Mouse (Mus musculus): ENCODE data around the gene Gper1.

Gene Gper1

GRCm38 (mm10) chr5:139411117-139411516 is 11.8 kb upstream of the Gper1 start:
- no peak for DNase-seq (ENCODE audit: low spot score in 2 of 2)

DNA sequence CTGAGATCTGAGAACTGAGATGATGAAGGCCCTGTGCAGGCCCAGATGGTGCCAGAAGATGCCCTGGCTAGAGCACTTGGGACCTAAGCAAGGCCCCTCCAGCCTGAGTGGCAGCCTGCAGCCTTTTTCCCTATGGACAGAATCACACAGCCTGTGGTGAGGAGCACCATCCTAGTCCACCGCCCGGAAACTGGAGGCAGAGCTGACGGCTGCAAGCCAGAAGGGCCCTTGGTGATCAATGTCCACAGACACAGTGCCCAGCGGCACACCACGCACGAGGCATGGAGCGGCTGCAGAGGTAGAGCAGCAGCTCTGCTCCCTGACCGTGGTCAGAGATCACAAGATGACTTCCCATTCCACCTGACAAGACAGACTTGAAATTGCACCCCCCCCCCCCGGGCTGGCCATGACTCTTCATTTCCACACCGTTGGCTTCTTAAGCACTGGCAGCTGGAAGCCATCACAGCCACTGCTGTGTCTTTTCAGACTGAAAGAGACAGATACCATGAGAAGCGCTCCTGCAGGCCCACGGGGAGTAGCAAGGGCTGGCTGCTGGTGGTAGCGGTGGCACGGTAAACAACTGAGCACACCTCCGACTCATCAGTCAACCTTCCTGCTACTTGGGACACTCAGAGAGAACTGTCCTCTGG is 11.2 kb upstream of the Gper1 start:
- no peak for DNase-seq (ENCODE audit: low spot score in 2 of 2)

DNA sequence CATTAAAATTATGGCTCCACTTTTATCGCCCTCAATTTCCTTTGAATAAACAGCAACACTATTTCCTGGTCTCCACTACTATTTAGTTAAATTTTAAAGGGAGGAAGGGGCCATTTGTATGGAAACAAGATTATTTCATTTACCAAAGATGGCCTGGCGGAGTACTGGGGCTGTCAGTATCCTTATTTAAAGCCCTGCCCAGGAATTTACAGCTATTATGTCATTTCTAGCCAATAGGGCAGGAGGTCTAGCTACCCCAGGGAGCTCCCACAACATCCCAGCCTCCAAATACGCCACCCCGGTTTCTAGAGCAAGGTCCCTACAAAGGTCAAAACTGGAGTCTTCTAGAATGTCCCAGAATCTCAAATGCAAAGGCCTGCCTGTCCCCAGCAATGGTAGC is 9.4 kb upstream of the Gper1 start:
- no peak for DNase-seq (ENCODE audit: low spot score in 2 of 2)

DNA sequence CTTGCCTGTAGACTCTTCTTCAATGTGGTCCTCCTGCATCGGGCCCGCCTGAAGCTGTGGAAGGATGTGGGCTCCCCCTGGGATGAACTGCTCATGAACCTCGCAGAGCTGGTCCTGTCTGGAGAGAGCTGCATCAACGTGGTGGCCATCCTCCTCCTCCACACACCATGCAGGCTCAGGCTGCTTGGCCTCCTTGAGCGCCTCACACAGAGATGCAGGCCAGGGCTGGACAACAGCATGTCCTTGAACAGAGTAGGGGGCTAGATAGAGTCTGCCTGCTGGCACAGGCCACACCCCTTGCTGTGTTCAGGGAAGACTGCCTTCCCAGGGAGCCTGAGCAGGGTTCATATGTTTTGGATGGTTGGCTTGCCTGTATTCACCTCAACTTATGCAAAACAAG is 8.0 kb upstream of the Gper1 start:
- no peak for DNase-seq (ENCODE audit: low spot score in 2 of 2)

DNA sequence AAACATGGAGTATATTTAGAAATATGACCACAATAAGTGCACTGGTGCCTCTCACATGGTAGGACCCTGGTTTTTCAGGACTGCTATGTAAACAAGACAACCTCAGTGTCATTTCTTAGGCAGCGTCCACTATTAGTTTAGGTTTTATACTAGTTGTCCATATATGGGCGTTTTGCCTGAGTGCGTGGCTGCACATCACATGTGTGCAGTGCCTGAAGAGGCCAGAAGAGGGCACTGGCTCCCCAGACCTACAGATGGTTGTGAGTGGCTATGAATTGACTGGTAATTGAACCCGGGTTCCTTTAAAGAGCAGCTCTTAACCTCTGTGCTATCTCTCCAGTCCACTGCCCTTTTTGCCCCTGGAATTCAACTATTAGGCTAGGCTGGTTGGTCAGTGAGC is 6.0 kb upstream of the Gper1 start:
- no peak for DNase-seq (ENCODE audit: low spot score in 2 of 2)

- no peak for DNase-seq (ENCODE audit: low spot score in 2 of 2)
These were observed 5.5 kb upstream of the Gper1 start for GRCm38 (mm10) chr5:139417480-139417879.

GRCm38 (mm10) chr5:139418110-139418509 is 4.8 kb upstream of the Gper1 start:
- no peak for DNase-seq (ENCODE audit: low spot score in 2 of 2)

DNA sequence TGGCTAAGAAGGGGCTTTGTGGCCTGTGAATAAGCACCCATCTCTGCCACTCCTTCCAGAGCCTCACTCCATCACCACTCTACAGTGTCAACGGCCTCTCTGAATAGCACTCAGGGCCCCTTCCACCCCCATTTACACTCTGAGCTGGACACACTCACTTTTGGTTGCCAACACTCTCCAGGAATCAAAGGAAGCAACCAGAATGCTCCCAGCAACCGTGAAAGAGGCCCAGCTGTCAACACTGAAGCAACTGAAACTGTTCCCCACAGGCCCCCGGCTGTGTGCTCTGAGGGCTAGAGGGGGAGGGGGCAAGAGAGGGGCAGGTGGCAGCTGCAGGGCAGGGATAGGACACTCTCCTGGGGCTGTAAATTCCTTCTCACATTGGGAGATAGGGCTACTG is 4.3 kb upstream of the Gper1 start:
- no peak for DNase-seq (ENCODE audit: low spot score in 2 of 2)

- no peak for DNase-seq (ENCODE audit: low spot score in 2 of 2)
These were observed 2.2 kb downstream of the Gper1 start for GRCm38 (mm10) chr5:139425198-139425597.

DNA sequence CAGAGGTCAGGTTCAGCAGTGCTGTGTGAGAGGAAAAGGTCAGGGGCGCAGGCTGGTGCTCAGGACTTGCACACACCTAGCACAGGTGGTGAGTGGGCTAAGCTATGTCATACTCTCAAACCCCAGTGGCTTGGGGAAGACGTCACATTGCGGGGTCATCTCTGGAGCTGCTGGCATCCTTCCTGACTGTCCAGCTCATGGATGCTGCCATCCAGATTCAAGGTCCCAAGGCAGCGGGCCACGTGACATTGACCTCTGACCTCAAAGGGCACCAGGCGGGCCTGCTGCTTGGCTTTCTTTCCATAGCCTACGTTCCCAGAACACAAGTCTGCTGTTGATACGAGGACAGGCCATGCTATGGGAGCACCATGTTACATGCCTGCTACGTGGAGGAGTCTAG is 4.0 kb downstream of the Gper1 start:
- no peak for DNase-seq (ENCODE audit: low spot score in 2 of 2)

DNA sequence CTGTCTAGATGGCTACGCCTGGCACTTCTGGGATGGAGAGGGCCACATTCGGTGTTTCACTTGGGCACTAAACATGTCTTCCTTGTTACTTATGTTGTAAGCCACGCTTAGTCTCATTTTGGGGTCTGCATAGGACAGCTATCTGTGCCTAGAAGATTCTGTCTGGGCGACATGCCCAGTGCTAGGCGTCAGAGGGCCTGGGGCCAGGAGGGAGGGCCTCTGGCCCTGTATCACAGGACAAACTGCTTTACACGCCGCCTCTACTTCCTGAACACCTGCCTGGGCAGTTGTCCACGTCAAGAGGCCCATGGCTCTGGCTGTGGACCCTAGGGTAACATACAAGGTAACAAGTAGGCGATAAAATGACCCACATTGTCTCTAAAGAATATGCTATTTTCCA is 5.0 kb downstream of the Gper1 start:
- no peak for DNase-seq (ENCODE audit: low spot score in 2 of 2)

DNA sequence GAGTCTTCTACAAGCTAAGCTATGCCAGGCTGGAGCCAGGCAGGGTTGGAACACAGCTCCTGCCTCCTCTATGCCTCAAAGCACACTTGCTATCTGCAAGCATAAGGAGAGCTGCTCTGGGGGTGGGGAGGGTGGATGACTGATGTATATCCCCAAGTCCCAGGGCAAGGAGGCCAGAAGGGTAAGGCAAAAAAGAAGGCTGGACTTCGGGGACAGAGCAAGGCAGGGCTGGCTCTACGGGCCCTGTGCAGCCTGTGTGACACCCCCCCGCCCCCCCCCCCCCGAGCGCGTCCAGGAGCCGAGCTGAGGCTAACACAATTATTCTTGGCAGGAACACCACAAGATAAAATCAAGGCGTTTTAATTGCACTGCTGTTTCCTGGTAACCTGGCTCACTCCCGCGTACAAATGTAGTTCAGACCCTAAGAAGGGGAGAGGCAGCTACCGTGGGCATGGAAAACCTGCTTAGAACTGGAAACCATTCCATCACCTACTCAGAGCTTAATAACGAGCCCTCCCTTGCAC is 6.9 kb downstream of the Gper1 start:
- DNase-seq (ENCODE audit: low spot score in 2 of 2) = no peak

DNA sequence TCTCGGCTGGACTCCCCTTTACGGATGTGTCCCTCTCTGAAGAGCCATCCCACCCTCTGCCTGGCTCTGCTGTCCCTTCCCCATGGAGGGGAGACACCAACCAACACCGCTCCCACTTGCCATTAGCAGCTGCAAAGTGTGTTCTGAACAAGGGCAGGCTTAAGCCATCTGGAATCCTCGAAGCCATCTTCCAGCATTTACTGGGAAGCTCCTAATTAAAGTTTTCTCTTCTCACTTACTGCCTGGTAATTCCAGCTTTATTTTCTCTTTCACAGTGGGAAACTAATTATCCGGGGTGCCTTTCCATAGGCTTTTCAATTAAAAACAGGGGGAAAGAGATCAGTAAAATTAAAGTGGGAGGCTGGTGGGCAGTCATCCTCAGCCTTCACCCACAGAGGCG is 9.4 kb downstream of the Gper1 start:
- DNase-seq (ENCODE audit: low spot score in 2 of 2) = no peak

- no peak for DNase-seq (ENCODE audit: low spot score in 2 of 2)
These were observed 10.0 kb downstream of the Gper1 start for GRCm38 (mm10) chr5:139432747-139433508.

DNA sequence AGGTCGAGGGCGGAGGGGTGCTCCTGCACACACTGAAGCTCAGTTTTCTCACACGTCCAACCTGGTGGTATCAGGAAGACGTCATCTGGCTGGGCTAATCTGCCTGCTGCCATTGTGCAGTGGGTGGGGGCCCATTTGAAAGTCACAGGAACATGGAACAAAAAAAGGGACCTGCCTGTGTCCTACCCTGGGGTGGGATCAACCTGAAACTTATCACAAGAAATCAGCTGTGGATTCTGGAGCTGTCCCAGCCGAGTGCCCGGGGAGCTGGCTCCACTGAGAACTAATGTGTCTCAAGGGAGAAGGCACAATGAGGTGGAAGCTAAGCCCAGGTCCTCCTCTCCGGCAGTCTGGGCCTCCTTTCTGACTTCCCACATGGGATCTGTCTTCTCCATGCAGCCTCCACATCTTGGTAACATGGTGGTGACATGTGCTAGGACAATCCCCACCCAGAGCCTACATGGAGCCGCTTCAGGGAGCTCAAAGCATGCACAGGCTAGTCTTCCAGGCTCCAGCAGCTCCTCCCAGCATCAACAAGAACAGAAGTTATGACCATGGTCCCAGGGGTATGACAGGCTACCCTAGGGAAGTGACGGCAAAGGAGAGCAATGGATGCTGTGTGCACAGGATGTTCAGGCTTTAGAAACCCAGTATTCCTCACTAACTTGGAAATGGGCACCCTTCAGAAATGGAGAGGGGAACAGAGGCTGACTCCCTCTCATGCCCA is 11.1 kb downstream of the Gper1 start:
- no peak for DNase-seq (ENCODE audit: low spot score in 2 of 2)

DNA sequence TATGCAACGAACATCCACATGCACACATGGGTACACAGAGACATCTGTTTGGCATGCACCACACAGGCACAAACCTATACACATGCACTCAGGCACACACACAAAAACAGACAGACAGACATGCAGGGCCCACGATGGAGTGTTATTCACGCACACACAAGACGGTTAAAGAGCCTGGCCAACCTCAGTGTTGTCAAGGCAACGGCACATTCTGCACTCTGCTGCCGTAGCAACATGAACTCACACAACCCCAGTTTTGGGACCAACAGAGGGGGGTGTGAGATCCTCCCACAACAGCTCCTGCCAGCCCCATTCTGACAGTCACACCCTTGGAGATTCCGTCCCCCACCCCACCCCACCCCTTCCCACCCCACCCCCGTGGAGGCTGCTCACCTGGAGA is 12.0 kb downstream of the Gper1 start:
- no peak for DNase-seq (ENCODE audit: low spot score in 2 of 2)

DNA sequence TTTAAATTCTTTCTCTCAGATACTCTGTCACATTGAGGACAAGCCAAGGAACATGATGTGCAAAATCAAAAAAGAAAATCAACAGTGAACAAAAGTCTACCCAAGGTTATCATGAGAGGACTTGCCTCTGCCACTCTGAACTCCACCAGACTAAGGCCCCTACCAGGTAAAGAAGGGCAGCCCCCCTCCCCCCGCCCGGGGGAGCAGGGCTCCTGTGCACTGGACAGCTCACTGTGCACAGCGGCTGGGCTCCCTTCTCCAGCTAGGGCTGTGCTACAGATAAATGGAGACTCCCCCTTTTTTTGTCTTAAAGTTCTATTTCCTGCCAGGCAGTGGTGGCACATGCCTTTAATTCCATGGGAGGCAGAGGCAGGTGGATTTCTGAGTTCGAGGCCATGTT is 14.8 kb downstream of the Gper1 start:
- no peak for DNase-seq (ENCODE audit: low spot score in 2 of 2)

DNA sequence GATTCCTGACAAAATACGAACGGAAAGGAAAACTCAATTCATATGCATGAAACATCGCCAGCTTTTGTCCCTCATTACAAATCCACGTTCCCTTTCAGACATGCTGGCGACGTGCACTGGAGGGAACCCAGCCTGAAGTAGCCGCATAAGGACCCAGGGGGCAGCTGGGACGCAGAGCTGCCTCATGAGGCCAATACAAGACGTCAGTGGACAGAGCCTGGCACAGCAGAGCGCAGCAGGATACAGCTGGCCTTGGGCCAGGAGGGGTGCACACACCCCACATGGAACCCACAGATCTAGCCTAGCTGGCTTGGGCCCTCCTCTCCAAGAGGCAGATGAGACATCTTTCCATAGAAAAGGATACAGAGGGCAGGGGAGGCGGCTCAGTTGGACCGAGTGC is 15.5 kb downstream of the Gper1 start:
- DNase-seq (ENCODE audit: low spot score in 2 of 2) = no peak

- DNase-seq (ENCODE audit: low spot score in 2 of 2) = peak in 1 of 2 experiments; percentile 21
These were observed 17.5 kb downstream of the Gper1 start for GRCm38 (mm10) chr5:139440451-139440850.

- no peak for DNase-seq (ENCODE audit: low spot score in 2 of 2)
These were observed 18.2 kb downstream of the Gper1 start for GRCm38 (mm10) chr5:139440926-139441725.

DNA sequence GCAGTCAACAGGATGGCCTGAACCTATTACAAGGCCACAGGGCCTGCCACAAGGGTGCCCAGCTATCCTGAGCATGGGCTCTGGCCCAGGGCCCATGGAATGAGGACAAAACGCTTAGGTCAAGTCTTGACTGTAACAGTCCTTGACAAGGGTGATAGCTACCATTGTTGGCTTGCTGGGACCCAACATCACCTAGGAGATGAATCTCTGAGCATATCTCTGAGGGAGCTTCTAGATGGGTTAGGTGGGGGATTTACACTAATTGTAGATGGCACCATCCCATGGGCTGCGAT is 18.7 kb downstream of the Gper1 start:
- no peak for DNase-seq (ENCODE audit: low spot score in 2 of 2)

DNA sequence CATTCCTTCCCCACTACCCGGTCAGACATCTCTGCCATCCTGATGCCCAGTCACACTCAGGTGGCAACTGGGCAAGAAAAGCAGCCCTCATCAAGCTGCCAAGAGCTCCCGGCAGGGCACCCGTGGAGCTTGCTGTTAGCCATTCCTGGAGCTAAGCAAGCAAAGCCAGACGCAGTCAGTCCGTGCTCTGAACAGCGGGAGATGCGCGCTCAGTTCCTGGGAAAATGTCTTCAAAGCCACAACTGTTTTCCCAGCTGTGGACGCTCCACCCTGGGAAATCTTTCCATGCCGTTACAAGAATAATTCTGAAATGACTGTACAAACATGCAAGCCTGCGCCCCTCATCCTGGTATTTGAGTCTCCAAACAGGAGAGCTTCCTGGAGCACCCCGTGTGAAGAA is 19.5 kb downstream of the Gper1 start:
- DNase-seq (ENCODE audit: low spot score in 2 of 2) = no peak
